Mouse (Mus musculus): ENCODE results near the gene Ywhab. TPM values are rescaled to one million over a fixed set of nuclear protein-coding genes. Genes with fewer than 3 reads are reported as not detected.

The Ywhab gene
- total RNA-seq, 2 experiments from 2014 or later: 252 to 298 TPM

Other genes starting within 250 kb of the Ywhab start
- 1 to 10 TPM; 2.9 to 3.5 TPM for gene Ada, start 244.7 kb upstream of the Ywhab start, total RNA-seq (2021)
- under 1 TPM in 1 of 2 experiments, not detected in 1; 0.51 TPM for gene Ccn5, start 174.1 kb upstream of the Ywhab start, total RNA-seq (2021)
- gene Kcnk15, start 141.3 kb upstream of the Ywhab start, total RNA-seq (2021): not detected
- gene Rims4, start 76.3 kb upstream of the Ywhab start, total RNA-seq (2021): 100 to 1,000 TPM in 1 of 2 experiments, 10 to 100 TPM in 1; 90.5 to 234 TPM
- 1 to 10 TPM in 1 of 2 experiments, under 1 TPM in 1; 0.45 to 2.2 TPM for gene Pabpc1l, start 30.5 kb downstream of the Ywhab start, total RNA-seq (2021)
- 10 to 100 TPM; 24.4 to 27.2 TPM for gene Stk4, start 75.4 kb downstream of the Ywhab start, total RNA-seq (2021)
- 10 to 100 TPM; 37.2 to 52.7 TPM for gene Tomm34, start 76.2 kb downstream of the Ywhab start, total RNA-seq (2021)
- not detected for gene Kcns1, start 176.2 kb downstream of the Ywhab start, total RNA-seq (2021)
- gene Wfdc5, start 187.8 kb downstream of the Ywhab start, total RNA-seq (2021): not detected
- gene Wfdc12, start 195.6 kb downstream of the Ywhab start, total RNA-seq (2021): under 1 TPM in 1 of 2 experiments, not detected in 1; 0.83 TPM
- gene Wfdc15a, start 205.2 kb downstream of the Ywhab start, total RNA-seq (2021): not detected
- gene Wfdc15b, start 226.7 kb downstream of the Ywhab start, total RNA-seq (2021): not detected
- gene Svs2, start 243.5 kb downstream of the Ywhab start, total RNA-seq (2021): not detected

Measured in adrenal gland, adult 18-20 months (tissue).